20 mouse cellular contexts compared by ENCODE assay signal in genomic region chr11:15698001-15698756, GRCm38 (mm10).
A peak's percentile ranks its signal among the peaks of the same experiment; 100 is the strongest.
DNase-seq lines count a peak whose midpoint lies in the region; ATAC-seq and TF ChIP-seq lines count a peak whose summit lies in the region.
"Had no signal": no experiment of that assay in that cellular context is flagged by ENCODE, and none has a peak within 500 bp of the region (broad histone marks: within the 10 kb centered on the region; RNA-seq: fewer than 3 reads in every experiment).

No protein-coding gene starts in this region.

- no peak for TF ChIP-seq RAD21 in MEL (IDR thresholded peaks at IDR 0.05; ENCODE audit: low read depth, low read length)

- WGBS in liver, embryonic 13.5 days (ENCODE audit: insufficient replicate concordance), result 26% methylated on average over 2 of the region's 2 CpGs
- WGBS in liver, postnatal 0 days (ENCODE audit: insufficient replicate concordance), result 37% methylated on average over 2 of the region's 2 CpGs

- H3K9me3 ChIP-seq in MEL (replicated peaks; ENCODE audit: insufficient read depth, low read length), result no peaks in the 10 kb centered on the region
- H3K9me3 ChIP-seq in liver, embryonic 13.5 days (replicated peaks), result no peaks in the 10 kb centered on the region
- H3K9me3 ChIP-seq in liver, postnatal 0 days (ENCODE audit: low read length), result no peaks in the 10 kb centered on the region
- H3K9me3 ChIP-seq: embryonic facial prominence, embryonic 13.5 days; forebrain, embryonic 13.5 days; heart, embryonic 13.5 days; hindbrain, embryonic 12.5 days had no signal

- ATAC-seq in liver, embryonic 13.5 days (ENCODE audit: low read depth), result peak; percentile 99
- ATAC-seq in liver, postnatal 0 days, result peak; percentile 36; the same call in 1 of the 2 replicates
- ATAC-seq: forebrain, embryonic 13.5 days; forebrain, postnatal 0 days; hindbrain, embryonic 16.5 days had no signal

- H3K4me2 ChIP-seq in liver, embryonic 13.5 days, result peak overlapping the region; percentile 45
- no peak overlapping the region for H3K4me2 ChIP-seq in liver, postnatal 0 days (ENCODE audit: low read depth, low read length)
- H3K4me2 ChIP-seq: embryonic facial prominence, embryonic 13.5 days; forebrain, embryonic 13.5 days; heart, embryonic 13.5 days; hindbrain, embryonic 12.5 days had no signal

- H3K4me3 ChIP-seq in MEL (ENCODE audit: control insufficient read depth in 1 of 2, insufficient read depth in 1 of 2, low read depth in 2 of 2, low read length in 2 of 2), result peak overlapping the region in 1 of 2 experiments; percentile 27; a peak in 3 of 4 replicates
- no peak overlapping the region for H3K4me3 ChIP-seq in liver, embryonic 13.5 days (replicated peaks)
- no peak overlapping the region for H3K4me3 ChIP-seq in liver, postnatal 0 days (ENCODE audit: low read depth, low read length)
- H3K4me3 ChIP-seq: embryonic facial prominence, embryonic 13.5 days; forebrain, embryonic 13.5 days; heart, embryonic 13.5 days; hindbrain, embryonic 12.5 days had no signal

- peak; percentile 97 to 98 for TF ChIP-seq EP300 in MEL (IDR thresholded peaks at IDR 0.05; ENCODE audit: low read depth in 1 of 2, low read length in 2 of 2)
- peak; percentile 49 for TF ChIP-seq EP300 in liver, postnatal 0 days (IDR thresholded peaks at IDR 0.05; ENCODE audit: low read depth)

- peak overlapping the region; percentile 88 for H3K27ac ChIP-seq in MEL (ENCODE audit: control insufficient read depth, low read depth, low read length)
- peak overlapping the region; percentile 59 for H3K27ac ChIP-seq in liver, embryonic 13.5 days
- H3K27ac ChIP-seq in liver, postnatal 0 days (ENCODE audit: low read depth), result no peak overlapping the region
- H3K27ac ChIP-seq: embryonic facial prominence, embryonic 13.5 days; forebrain, embryonic 13.5 days; heart, embryonic 13.5 days; hindbrain, embryonic 12.5 days had no signal

- peak overlapping the region; percentile 31; the same call in 1 of the 2 replicates for H3K9ac ChIP-seq in MEL (ENCODE audit: control insufficient read depth, low read depth, low read length, poor library complexity, severe bottlenecking)
- no peak overlapping the region for H3K9ac ChIP-seq in liver, embryonic 13.5 days
- no peak overlapping the region for H3K9ac ChIP-seq in liver, postnatal 0 days (replicated peaks)
- H3K9ac ChIP-seq: embryonic facial prominence, embryonic 13.5 days; forebrain, embryonic 13.5 days; forebrain, postnatal 0 days; heart, embryonic 13.5 days; hindbrain, embryonic 12.5 days had no signal

- DNase-seq in MEL (ENCODE audit: low read depth, low spot score), result peak; percentile 78
- peak; percentile 40 for DNase-seq in c-Kit-positive CD71-positive TER-119-positive erythroid progenitor cells, embryonic 14.5 days (ENCODE audit: low spot score)
- peak; percentile 53 for DNase-seq in liver, embryonic 13.5 days
- no peak for DNase-seq in liver, postnatal 0 days
- no peak for DNase-seq in gastrocnemius, postnatal 25 days
- DNase-seq in adrenal gland, postnatal 14 days, result no peak
- DNase-seq in kidney, postnatal 14 days, result no peak
- DNase-seq: adrenal gland, postnatal 25 days; cerebellum, adult 11-12 months; cerebellum, adult 9-10 months; cerebellum, postnatal 25 days; forebrain, postnatal 0 days; gastrocnemius, postnatal 14 days; heart, postnatal 4 days had no signal

- no peak for TF ChIP-seq CTCF in MEL (IDR thresholded peaks at IDR 0.05 in 2 of 3, conservative IDR thresholded peaks at IDR 0.05 in 1 of 3; ENCODE audit: control insufficient read depth in 1 of 3, insufficient read depth in 1 of 3, low read depth in 2 of 3, low read length in 3 of 3, poor library complexity in 1 of 3, severe bottlenecking in 1 of 3)
- no peak for TF ChIP-seq CTCF in liver, postnatal 0 days (IDR thresholded peaks at IDR 0.05; ENCODE audit: low read depth)

- no peak for TF ChIP-seq POLR2A in MEL (IDR thresholded peaks at IDR 0.05; ENCODE audit: control insufficient read depth in 1 of 2, insufficient read depth in 1 of 2, low read depth in 1 of 2, low read length in 2 of 2, poor library complexity in 1 of 2)

- no peaks in the 10 kb centered on the region for H3K79me2 ChIP-seq in MEL (ENCODE audit: control insufficient read depth, insufficient read depth, low read length, poor library complexity)

- H3K4me1 ChIP-seq in MEL (ENCODE audit: control insufficient read depth in 1 of 2, insufficient read depth in 2 of 2, low read length in 2 of 2), result peaks cover 7 to 22% of the 10 kb centered on the region in 2 experiments
- peaks cover 13% of the 10 kb centered on the region for H3K4me1 ChIP-seq in liver, embryonic 13.5 days (replicated peaks)
- H3K4me1 ChIP-seq in liver, postnatal 0 days (ENCODE audit: insufficient read depth), result no peaks in the 10 kb centered on the region
- H3K4me1 ChIP-seq: embryonic facial prominence, embryonic 13.5 days; forebrain, embryonic 13.5 days; hindbrain, embryonic 12.5 days had no signal

- H3K27me3 ChIP-seq in MEL (ENCODE audit: control insufficient read depth in 1 of 2, insufficient read depth in 2 of 2, low read length in 2 of 2), result no peaks in the 10 kb centered on the region
- no peaks in the 10 kb centered on the region for H3K27me3 ChIP-seq in liver, embryonic 13.5 days
- H3K27me3 ChIP-seq in liver, postnatal 0 days (ENCODE audit: insufficient read depth, low read length), result no peaks in the 10 kb centered on the region
- H3K27me3 ChIP-seq: CH12.LX; embryonic facial prominence, embryonic 13.5 days; forebrain, embryonic 13.5 days; heart, embryonic 13.5 days; hindbrain, embryonic 12.5 days had no signal

- H3K36me3 ChIP-seq in MEL (ENCODE audit: control insufficient read depth in 1 of 2, insufficient read depth in 2 of 2, low read length in 2 of 2), result peaks cover 0 to 19% of the 10 kb centered on the region in 2 experiments; a peak in 2 of 4 replicates
- no peaks in the 10 kb centered on the region for H3K36me3 ChIP-seq in liver, embryonic 13.5 days
- no peaks in the 10 kb centered on the region for H3K36me3 ChIP-seq in liver, postnatal 0 days (replicated peaks; ENCODE audit: insufficient read depth, low read length)
- H3K36me3 ChIP-seq: embryonic facial prominence, embryonic 13.5 days; heart, embryonic 13.5 days; hindbrain, embryonic 12.5 days had no signal

TF ChIP-seq in MEL, 35 proteins besides CTCF, POLR2A, EP300 and RAD21:
- TF ChIP-seq MYB (IDR thresholded peaks at IDR 0.05; ENCODE audit: low read depth, low read length) (peak; percentile 90), RCOR1 (IDR thresholded peaks at IDR 0.05; ENCODE audit: low read depth, low read length) (peak; percentile 91), ELF1 (IDR thresholded peaks at IDR 0.05; ENCODE audit: low read depth, low read length) (0 out of 2 replicates have a peak, but pooled peaks have one; percentile 17), TCF12 (IDR thresholded peaks at IDR 0.05; ENCODE audit: low read depth, low read length) (peak; percentile 98), POLR2AphosphoS2 (IDR thresholded peaks at IDR 0.05; ENCODE audit: low read length) (no peak), GATA1 (IDR thresholded peaks at IDR 0.05; ENCODE audit: low read depth, low read length) (peak; percentile 97), BHLHE40 (IDR thresholded peaks at IDR 0.05; ENCODE audit: borderline replicate concordance, low read depth, low read length) (peak; percentile 16; the same call in 1 of the 2 replicates), ETS1 (IDR thresholded peaks at IDR 0.05; ENCODE audit: low read depth, low read length) (peak; percentile 84), MAZ (IDR thresholded peaks at IDR 0.05; ENCODE audit: low read depth, low read length) (peak; percentile 82), MAX (IDR thresholded peaks at IDR 0.05; ENCODE audit: low read length) (0 out of 2 replicates have a peak, but pooled peaks have one; percentile 8), CHD2 (IDR thresholded peaks at IDR 0.05; ENCODE audit: low read length) (peak; percentile 50; the same call in 1 of the 2 replicates), MEF2A (IDR thresholded peaks at IDR 0.05; ENCODE audit: extremely low read depth, insufficient replicate concordance, low read depth, low read length, poor library complexity, severe bottlenecking) (0 out of 2 replicates have a peak, but pooled peaks have one; percentile 75), ZC3H11A (IDR thresholded peaks at IDR 0.05; ENCODE audit: low read depth, low read length) (peak; percentile 12; the same call in 1 of the 2 replicates), ZNF384 (IDR thresholded peaks at IDR 0.05; ENCODE audit: low read depth, low read length) (0 out of 2 replicates have a peak, but pooled peaks have one; percentile 38), MYC (IDR thresholded peaks at IDR 0.05; ENCODE audit: low read depth, low read length) (no peak), KAT2A (conservative IDR thresholded peaks at IDR 0.05; ENCODE audit: low read depth, low read length) (no peak), HCFC1 (IDR thresholded peaks at IDR 0.05; ENCODE audit: low read depth, low read length) (no peak), SIN3A (IDR thresholded peaks at IDR 0.05; ENCODE audit: low read length) (peak; percentile 55; the same call in 1 of the 2 replicates), UBTF (IDR thresholded peaks at IDR 0.05; ENCODE audit: borderline replicate concordance, insufficient read depth, low read depth, low read length) (0 out of 2 replicates have a peak, but pooled peaks have one; percentile 71), USF2 (IDR thresholded peaks at IDR 0.05; ENCODE audit: borderline replicate concordance in 1 of 2, insufficient read depth in 1 of 2, low read depth in 1 of 2, low read length in 2 of 2) (no peak), TBP (IDR thresholded peaks at IDR 0.05; ENCODE audit: low read depth, low read length) (peak; percentile 48; the same call in 1 of the 2 replicates), TAL1 (IDR thresholded peaks at IDR 0.05; ENCODE audit: low read length) (peak; percentile 84)

Comparison
In these comparisons a context has a peak if more than half of its experiments do, and no peak if none do; other contexts are left out.
1. DNase-seq: peak in MEL (single experiment), c-Kit-positive CD71-positive TER-119-positive erythroid progenitor cells, embryonic 14.5 days (single experiment) and liver, embryonic 13.5 days (single experiment); none in liver, postnatal 0 days (single experiment), gastrocnemius, postnatal 25 days (single experiment), adrenal gland, postnatal 14 days (single experiment) and kidney, postnatal 14 days (single experiment).